Mouse (Mus musculus) cerebellum, adult 2 months (tissue): ENCODE data around the gene Tmem163.

ENCODE experiments used
- CTCF ChIP-seq: fragments of 200-500 bp; IDR thresholded peaks from 2 replicates; pipeline ENCODE4 v1.5.1; 2011; ENCODE audit warnings: low read depth, mild to moderate bottlenecking, control low read depth, low read length, moderate library complexity, borderline replicate concordance; ENCODE audit not compliant: insufficient read depth
- POLR2A ChIP-seq: fragments of 200-500 bp; IDR thresholded peaks from 2 replicates; pipeline ENCODE4 v1.6.1; 2011; ENCODE audit warnings: low read length, control low read depth, borderline replicate concordance; ENCODE audit not compliant: insufficient read depth

DNA sequence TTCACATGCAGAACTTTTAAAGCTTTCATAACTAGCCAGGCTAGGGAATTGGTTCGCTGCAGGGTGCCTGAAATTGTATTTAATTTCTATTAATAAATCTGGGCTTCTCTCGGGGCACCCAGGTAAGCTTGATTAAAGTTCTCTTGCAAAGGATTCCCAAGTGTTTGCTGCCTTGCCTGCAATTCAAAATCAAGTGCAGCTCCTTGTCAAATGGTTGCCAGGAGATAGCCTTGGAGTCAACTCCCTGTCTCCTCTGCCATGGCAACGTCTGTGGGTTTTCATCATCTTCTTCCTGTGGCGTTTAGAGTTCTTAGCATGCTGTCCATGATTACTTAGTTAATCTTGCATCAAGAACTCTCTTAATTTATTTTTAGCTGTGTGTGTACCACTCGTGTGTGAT is 26.9 kb upstream of the Tmem163 start:
- TF ChIP-seq CTCF (no peak), POLR2A (no peak)
